Mouse (Mus musculus): Measurements from ENCODE around the gene Ccdc92. TPM values are rescaled to one million over a fixed set of nuclear protein-coding genes. Genes with fewer than 3 reads are reported as not detected.

The Ccdc92 gene
- total RNA-seq, 1 experiment from 2014 or later, result 5.2 TPM

Other genes starting within 250 kb of the Ccdc92 start
- 54.0 and 83.7 TPM in 2 replicates for gene Atp6v0a2, start 233.8 kb downstream of the Ccdc92 start, total RNA-seq (2021)
- 3.2 and 3.4 TPM in 2 replicates for gene Dnah10, start 137.3 kb downstream of the Ccdc92 start, total RNA-seq (2021)
- gene Zfp664, start 267 bp upstream of the Ccdc92 start, total RNA-seq (2021), result 50.1 and 52.9 TPM in 2 replicates
- 3.9 and 4.3 TPM in 2 replicates for gene Rflna, start 140.8 kb upstream of the Ccdc92 start, total RNA-seq (2021)